Mouse (Mus musculus) thymus, postnatal 36 days (tissue): ENCODE measurements around the gene Cyb5r2.
A peak's percentile ranks its signal among the peaks of the same experiment; 100 is the strongest.

Experiments used
- DNase-seq, 2 experiments: peaks; one replicate each; pipeline ENCODE4 v3.0.0; 2022; ENCODE audit warnings: mixed read lengths in 2 of 2

Gene Cyb5r2

DNA sequence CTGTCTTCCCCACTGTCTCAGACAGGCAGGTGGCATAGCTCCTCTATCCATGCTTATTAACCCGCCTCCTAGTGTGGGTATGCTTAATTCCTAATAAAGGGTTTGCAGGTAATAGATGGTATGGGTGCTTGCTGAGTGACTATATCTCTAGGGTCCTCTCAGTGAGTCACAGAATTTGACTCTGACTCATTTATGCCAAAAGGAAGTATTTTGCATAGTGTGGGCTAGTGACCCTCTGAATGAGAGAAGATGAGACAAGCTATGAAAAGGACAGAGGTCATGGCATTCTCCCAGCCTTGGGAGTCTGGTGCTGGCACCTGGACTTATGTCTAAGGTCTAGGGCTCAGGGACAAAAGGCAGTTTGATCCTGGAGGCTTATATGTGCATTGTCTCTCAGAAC lies 37.1 kb downstream of the Cyb5r2 start:
- no peak for DNase-seq

DNA sequence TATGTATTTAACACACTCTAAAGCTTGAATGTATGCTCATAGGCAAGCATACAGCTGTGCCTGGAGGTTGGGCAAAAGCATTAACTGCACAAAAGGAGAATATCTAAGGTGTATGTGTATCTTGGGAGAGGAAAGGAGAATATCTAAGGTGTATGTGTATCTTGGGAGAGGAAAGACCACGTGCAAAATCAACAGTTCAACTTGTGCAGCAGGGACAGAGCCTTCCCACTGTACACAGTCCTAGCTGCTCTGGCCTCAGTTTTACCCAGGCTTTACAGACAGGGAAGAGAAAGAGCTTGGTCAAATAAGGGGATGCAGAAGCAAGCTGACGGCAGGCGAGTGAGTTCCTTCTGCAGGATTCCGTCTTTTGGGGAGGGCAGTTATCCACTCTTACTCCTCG lies 43.8 kb downstream of the Cyb5r2 start:
- no peak for DNase-seq

DNA sequence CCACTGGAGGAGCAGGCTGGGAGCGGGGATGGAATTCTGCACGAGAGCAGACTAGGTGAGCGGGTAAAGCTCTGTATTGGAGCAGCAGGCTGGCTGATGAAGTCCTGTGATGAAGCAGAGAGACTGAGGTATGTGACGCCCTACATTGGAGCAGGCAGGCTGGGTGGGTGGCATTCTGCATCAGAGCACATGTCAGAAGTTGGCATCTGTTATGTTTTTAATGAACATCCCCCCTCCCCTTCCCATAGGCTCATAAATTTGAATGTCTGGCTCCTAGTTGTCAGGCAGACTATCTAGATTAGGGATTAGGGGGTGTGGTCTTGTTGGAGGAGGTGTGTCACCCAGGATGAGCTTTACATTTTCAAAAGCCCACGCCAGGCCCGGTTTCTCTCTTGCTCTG lies 45.1 kb downstream of the Cyb5r2 start:
- no peak for DNase-seq

DNA sequence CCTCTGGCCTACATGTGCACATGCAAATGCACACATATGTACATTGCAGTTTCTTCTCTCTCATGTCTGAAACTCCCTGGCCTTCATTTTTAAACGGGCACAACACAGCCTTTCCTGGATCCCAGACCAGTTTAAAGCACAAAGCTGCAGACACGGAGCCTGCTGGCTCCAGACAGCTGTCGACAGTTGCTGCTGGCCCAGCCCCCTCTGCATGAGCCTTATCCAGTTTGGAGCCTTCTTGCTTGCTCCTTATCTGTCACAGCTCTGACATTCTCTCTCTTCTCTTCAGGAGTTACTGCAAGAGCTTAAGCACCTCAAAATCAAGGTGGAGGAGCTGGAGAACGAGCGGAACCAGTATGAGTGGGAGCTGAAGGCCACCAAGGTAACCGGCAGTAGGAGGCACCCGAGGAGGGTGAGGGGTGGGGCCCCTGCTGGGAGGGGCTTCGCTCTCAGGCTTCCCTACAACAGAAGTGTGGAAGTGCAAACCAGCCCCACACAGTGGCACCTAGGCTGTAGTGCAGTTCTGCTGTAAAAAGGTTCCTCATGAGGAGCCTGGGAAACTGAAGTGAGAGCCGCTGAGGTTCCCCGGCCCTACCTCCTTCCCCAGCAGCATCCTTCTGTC lies 49.2 kb downstream of the Cyb5r2 start:
- DNase-seq: peak; percentile 89 to 93

DNA sequence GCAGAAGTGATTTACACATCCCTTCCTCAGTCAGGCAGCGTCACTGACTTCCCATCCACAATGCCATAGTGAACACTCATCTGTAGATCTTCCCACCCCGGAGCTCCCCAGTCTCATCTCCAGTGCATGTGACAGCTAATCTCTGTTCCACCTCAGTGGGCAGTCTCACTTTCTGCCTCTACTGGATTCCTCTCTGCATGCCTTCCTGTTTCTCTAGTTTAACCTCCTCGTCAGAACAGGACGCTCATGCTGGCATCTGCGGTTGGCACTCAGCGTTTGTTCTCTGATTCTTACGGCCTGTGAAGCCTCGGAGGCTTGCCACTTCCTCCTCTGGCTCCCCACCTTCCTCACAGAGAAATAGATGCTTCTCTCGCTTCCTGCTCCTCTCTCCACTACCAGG lies 50.2 kb downstream of the Cyb5r2 start:
- DNase-seq: peak; percentile 83 to 87

DNA sequence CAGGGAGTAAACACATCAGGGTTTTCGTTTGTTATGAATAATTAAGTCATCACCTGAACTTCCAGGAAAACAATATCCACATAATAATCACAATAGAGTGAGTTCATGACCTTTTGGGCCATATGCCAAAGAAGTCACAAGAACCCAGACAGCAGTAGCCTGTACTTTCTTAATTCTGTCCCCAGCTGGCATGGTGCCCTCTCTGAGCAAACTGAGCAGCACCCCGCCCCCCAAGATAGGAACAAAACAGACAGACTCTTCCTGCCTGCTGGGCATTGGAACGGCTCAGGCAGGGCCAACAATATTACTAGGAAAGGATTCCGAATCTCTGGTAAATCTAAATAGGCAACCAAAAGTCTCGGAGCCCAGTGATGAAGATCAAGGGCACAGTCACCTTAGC lies 51.9 kb downstream of the Cyb5r2 start:
- DNase-seq: no peak

DNA sequence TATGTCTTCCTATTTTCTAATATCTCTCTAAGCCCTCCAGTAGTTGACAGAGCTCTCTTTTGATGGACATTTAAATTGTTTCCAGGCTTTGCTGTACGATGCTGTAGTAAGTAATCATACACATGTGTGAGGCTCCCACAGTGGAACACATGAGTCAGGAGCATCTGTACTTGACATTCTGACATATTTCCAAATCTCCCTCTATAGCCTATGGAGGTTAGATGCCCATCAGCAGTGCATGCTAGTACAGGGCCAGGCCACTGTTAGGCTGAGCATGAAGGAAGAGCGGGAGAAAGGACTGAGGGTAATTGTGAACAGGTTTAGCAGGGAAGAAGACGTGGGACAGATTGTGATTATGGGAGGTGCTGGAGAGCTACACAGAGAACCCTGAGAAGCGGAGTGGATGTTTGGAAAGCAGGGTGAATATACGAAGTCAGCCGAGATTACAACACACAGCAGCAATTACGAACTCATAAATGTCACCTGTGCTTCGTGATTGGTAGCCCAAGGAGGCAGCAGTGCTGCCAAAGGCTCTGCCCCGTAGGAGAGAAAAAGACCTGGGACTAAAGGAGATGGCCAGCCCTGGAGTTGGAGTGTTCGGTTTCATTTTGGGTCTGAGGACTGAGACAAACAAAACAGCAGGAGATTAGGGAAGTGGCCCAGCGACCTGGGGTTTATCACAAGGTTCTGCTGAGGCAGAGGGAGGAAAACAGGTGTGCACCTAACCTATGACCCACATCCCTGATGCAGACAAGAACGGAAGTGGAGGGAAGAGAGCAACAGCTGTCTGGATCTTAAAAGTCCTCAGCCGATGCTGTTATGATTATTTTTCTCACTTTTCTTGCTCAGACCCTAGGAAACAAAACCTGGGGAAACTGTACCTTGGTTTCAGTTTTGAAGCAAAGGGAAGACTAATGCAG lies 55.1 kb downstream of the Cyb5r2 start:
- peak; percentile 40 to 63 for DNase-seq

DNA sequence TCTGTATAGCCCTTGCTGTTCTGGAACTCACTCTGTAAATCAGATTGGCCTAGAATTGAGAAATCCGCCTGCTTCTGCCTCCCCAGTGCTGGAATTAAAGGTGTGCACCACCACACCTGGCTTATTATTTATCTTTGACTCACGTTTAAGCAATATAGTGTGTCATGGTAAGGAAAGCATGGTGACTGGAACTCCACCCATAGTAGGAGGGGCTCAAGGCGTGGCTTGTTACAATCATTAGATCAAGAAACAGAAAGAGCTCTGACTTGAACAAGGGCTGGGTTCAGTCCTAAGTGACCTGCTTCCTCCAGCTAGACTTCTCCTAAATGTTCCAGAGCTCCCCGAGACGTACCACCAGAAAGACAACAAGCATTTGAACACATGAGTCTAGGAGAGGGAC lies 57.2 kb downstream of the Cyb5r2 start:
- DNase-seq: no peak

DNA sequence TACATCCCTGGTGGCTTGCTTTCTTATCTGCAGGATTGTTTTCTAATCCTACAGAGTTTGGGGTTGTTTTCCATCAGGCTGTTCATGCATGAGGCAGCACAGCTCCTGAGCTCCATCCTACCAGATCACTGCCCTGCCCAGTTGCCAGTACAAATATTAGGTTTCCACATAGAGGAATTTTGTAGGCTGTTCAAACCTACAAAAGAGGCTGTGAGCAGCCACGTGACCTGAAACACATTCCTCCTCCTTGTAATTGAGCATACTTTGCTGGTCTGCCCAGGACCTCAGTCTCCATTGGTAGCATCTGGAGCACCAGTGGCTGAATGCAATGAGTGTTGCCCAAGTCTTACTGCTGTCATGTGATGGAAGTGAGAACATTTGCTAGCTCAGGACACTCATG lies 57.9 kb downstream of the Cyb5r2 start:
- no peak for DNase-seq
